Mouse (Mus musculus) frontal cortex, postnatal 14 days (tissue): ENCODE data around the gene Mgat4a.
"Not testable (repeated sequence)": the region's sequence is repeated elsewhere in the genome, so short reads cannot be mapped to it uniquely, and the experiment has no call there.

Source experiments
- DNase-seq, 2 experiments: peaks; one replicate each; pipeline ENCODE4 v3.0.0; 2022; ENCODE audit warnings: low spot score in 2 of 2

Gene Mgat4a

DNA sequence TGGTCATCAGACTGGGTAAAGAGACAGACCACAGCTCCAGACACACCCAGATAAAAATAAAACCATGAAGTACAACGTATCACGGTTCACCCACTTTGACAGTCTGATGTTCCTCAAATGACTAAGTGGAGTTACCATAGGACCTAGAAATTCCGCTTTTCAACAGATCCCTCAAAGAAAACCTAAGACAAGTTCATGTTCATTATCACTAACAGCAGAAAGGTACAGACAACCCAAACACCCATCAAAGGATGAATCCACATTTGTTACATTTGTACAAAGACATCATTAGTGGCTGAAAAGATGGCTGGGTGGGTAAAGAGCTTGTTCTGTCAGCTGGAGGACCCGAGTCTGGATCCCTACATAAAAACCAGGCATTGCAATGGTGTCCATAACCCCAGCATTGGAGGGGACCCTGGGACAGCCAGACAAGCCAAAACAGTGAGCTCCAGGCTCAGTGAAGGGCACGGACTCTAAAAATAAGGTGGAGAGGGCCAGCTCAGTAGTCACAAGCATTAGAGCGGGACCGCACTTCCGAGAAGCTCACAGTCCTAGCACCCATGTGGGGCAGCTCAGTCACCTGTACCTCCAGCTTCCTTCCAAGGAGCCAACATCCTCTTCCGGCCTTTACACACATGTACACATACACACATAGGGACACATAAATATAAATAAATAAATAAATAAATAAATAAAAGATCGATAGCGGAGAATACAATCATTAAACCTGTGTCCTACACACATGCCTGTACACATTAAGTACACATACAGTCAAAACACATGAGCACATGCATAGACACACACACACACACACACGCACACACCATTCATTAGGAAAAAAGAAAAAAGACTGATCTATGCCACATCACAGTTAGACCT lies 8.9 kb downstream of the Mgat4a start:
- no peak for DNase-seq

DNA sequence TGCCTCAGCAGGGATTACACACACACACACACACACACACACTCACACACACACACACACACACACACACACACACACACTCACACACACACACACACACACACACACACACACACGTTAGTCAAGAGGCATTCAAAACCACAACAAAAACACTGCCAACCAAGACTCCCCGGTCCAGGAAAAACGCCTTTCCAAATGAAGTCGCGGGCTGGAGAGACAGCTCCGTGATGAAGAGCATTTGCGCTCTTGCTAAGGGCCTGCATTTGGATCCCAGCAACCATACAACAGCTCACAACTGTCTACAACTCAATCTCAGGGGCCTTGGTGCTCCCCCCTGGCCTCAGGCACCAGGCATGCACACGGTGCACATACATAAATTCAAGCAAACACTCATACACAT lies 10.8 kb downstream of the Mgat4a start:
- no peak for DNase-seq

DNA sequence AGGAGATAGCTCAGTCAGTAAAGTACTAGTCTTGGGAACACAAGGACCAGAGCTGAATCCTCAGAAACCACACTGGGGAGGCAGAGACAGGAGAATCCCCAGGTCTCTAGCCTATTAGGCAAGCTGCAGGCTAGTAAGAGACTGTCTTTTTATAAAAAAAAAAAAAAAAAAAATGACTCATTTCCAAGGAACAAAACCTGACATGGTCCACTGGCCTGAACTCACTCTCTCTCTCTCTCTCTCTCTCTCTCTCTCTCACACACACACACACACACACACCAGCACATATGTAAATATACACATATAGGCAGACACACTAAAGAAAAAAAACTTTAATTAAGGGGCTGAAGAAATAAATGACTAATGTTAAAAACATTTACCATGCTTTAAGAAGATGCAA lies 14.6 kb downstream of the Mgat4a start:
- no peak for DNase-seq

DNA sequence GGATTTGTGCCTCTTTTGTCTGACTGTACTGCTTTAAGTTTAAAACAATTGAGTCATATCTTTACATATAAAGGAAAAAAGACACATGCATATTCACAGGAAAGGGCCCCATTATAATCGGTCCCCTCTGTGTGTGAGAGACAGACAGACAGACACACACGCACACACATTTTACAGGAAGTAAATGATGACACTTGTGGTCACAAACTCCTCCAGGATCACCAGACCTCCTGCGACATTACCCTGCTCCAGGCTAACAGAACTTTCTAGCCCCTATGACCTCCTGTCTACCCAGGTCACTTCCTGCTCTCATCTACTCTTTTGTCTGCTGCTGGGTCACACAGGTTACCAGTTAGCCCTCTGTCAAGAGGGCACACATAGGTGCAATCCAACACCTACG lies 16.1 kb downstream of the Mgat4a start:
- no peak for DNase-seq

DNA sequence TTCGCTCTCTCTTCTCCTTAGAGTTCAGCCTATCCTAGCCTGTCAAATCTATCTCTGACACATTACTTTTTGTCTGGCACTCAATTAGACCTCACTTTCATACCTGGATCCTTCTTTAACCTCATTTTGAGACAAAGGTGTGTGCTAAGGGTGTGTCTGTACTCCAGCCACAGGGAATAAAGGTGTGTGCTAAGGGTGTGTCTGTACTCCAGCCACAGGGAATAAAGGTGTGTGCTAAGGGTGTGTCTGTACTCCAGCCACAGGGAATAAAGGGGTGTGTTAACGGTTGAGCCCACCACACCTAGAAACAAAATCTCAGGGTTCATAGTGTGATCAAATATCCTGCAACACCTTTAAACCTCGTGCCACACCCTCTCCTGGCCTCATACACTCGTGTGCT lies 16.7 kb downstream of the Mgat4a start:
- DNase-seq = not testable (repeated sequence)

DNA sequence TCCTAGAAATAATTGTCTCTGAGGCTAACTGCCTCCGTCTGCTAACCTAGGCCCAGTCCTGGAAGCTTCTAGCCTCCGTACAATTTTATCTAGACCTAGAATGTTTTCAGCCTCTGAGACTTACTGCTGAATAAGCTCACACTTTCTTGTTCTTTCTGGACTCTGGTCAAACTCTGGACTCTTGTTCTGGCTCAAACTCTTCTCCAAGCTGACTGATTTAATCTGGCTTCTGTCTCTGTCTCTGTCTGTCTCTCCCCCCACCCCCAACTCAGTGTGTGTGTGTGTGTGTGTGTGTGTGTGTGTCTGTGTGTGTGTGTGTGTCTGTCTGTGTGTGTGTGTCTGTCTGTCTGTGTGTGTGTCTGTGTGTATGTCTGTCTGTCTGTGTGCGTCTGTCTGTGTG lies 17.3 kb downstream of the Mgat4a start:
- DNase-seq = not testable (repeated sequence)

DNA sequence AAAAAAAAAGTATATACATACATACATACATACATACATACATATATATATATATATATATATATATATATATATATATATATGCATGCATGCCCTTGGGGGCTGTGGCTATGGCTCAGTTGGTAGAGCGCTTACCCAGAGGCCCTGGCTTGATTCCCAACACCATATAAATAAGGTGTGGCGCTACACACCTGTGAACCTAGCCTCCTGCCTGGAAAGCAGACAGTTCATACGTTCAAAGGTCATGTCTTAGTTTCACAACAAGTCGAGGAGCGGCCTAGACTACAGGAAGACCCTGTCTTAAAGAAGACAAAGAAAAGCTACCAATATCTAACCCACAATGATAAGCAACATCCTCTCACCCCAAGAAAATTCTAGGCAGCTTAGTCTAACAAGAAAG lies 18.7 kb downstream of the Mgat4a start:
- DNase-seq = no peak

DNA sequence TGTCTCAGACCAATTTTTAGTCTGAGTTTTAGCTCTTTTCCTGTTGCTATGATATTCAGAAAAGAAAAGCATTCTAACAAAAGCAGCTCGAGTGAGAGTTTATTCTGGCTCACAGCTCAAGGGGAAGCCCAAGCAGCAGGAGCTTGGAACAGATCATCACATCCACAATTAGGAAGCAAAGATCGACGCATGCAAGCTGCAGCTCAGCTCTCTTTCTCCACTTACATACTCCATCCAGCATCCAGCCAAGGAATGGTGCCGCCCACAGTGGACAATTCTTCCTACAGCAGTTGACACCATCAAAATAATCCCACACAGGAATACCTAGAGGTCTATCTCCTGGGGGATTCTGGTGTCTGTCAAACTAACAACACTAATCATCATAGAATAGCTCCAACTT lies 22.0 kb downstream of the Mgat4a start:
- no peak for DNase-seq

DNA sequence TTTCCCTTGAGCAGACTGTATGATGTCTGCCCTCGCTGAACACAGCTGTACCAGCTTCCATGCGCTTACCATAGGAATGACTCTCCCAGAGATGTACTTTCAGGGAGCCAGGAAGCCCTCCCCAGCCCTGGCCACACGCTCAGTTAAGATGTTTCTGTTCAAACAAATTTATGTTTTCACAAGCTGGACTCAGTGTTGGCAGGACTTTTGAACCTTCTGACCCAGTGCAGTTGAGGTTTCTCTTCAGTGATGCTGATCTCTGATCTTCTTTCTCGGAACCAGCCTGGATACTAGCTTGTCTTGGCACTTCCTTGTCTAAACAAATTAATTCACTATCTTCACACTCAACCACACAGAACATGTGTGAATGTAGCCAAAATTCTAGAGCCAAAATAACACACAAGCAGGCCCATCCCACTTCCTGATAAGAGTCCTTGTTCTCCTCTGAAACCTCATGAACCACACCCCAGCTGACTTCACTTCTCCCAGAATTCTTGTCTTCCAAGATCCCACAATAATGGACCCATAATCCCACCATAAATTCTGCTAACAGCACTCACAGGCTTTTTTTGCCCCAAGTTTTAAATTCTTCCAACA lies 22.6 kb downstream of the Mgat4a start:
- DNase-seq = no peak

DNA sequence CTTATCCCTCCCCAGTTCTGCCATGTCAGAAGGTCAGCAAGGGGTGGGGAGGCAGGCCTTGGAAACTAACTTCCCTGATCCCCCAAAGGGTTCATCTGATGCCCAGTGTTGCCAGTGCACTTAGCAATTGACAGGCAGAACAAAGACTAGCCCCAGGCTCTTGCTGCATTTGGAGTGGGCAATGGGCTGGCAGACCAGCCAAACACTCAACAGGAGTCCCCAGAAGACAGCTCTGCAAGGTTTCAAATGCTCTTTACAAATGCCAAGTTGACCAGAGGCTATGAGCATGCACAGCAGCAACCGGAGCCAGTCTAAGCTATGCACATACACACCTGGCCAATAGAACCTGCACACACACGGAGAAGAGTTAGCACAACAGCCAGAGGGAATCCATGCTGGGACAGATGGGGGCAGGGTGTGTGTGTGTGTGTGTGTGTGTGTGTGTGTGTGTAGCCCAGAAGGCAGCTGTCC lies 27.8 kb downstream of the Mgat4a start:
- no peak for DNase-seq

DNA sequence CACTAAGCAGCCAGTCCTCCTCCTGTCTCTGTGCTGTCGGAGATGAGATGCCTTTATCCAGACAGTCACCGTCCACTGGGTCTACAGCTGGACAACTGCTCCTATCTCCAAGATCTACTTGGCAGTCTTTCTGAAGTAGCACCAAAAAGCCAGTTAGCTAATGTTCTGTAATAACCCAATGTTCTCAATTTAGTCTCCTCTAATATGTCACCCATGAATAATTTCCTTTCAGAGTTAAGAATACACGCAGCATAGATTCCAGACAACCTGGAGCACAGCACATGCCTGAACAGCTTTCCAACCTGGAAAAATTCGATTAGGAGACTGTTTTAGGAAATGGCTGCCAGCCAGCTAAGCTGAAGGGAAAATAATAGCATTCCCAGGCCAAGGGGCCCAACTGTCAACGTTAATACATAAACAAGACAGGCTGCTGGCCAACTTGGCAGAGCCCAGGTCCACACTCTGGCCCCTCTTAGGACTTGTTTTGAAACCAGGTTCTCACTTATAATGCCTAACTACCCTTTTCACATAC lies 28.6 kb downstream of the Mgat4a start:
- DNase-seq = no peak

DNA sequence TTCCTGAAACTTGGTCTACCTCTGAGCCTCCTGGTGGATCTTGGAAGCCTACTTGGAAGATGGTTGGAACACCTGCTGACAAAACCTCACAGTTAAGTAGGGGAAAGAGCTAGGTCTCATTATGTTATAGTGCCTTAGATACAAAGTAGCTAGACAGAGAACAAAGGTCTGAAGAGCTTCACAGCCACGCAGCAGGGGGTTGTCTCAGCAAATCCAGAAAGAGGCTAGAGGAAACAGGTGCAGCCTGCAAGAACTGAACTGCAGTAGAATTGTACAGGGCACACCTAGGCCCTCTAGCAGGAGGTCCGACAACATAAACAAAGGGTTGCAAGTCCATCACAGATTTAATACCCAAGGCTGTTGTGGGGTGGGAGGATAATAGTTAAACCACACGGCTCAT lies 30.6 kb downstream of the Mgat4a start:
- no peak for DNase-seq

DNA sequence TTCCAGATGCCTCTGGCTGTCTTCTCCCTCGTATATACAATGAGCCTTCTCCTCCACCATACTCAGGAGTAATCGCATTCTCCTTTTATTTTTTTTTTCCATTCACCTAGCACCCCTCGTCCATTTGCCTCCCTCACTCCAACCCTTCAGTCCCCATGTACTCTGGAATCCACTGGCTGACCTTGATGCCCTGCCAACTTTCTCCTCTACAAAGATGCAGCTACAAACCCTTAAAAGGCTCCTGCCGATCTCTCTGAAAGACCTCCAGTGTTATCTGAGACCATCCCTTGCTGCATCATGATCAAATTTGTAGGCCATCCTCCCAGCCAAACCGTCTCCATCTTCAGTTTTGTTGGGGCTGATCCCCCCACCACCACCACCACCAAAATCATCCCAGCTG lies 31.4 kb downstream of the Mgat4a start:
- DNase-seq = no peak

DNA sequence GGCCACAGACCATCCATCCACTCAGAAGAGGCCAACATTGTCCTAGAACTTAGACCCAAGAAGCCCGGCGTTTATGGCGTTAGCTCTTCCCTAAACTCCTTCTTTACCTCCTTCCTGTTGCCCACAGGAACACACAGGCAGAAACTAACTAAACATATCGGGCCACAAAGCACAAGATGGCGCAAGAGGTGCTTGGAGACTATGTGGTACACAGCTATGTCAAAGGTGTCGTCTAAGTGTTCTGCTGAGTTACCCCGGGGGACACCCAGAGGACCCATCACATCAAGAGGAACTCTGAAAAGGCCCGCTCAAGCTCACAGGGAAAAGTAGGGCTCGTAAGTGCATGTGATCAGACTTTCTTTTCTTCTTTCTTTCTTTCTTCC lies 35.5 kb downstream of the Mgat4a start:
- no peak for DNase-seq

DNA sequence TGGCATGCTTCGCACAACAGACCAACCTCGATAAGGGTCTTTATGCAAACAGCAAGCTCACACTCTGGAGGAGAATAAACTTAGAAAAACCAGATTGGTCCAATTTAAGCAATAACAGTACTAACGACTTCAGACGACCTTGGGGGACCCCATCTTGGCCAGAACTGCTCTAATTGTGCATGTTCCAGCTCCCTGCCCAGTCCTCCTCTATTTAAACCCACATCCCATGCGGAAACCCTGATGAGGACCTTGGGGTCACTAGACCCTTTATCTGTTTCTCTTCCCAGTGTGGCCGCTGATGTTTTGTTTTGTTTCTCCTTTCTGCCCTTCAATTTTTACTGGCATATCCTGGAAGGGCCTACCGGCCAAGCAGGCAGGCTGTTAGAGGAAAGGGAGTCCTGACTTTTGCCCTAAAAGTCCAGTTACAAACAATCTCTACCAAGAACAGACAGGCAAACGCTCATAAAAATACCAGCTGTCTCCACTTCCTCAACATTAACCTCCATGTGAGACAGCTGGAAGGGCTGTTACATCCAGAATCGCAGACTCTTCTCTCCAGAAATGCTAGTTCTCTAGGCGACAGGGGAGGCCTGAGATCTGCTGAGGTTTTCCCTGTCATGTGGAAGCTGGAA lies 36.0 kb downstream of the Mgat4a start:
- DNase-seq = no peak

DNA sequence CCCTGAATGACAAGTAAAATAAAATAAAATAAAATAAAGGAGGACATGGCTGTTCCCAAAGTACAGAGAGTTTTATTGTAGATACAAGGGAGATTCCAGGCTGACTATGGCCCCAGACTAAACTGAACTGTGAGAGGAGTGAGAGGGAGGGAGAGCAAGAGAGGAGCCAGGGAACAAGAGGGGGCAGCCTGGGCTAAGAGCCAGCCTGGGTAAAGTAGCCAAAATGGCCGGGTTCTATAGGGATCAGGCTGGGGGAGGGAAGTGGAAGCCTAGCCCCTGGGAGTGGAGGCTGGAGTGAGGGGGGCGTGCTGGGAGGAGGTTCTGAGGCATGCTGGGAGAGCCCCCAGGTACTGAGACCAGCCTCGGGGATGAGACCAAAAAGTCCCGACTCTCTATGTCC lies 37.2 kb downstream of the Mgat4a start:
- DNase-seq = no peak

DNA sequence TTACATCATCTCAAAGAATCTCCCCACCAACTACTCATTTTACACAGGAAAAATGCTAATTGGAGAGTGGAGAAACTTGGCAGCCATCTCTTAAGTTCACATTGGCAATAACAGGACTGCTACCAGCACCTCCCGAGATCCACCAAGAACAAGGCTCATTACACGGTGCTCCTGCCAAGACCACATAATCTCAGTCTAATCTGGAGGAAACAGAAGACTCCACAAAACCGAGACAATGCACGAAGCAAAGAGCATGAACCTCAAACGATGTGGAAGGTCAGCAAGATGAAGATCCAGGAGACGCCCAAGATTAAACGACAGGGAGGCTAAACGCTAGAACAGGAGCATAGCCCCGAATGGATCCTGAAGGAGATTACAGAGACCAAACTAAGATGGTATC lies 38.5 kb downstream of the Mgat4a start:
- no peak for DNase-seq

DNA sequence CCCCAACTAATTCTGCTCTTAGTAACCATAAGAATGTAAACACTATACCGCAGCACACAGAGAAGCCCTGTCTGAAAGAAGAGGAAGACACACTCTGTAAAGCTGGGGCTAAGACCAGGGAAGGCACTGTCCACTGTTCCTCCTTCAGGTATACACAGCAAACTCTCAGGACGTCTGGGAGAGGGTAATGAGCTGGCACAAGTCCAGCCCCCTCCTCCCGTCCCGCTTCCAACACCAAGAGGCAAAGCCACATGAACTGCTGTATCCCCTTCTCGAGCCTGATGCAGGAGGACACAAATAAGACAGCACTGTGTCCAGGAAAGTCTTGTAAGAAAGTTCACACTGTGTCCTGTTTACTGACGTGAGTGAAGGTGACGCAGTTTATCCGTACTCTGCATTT lies 40.1 kb downstream of the Mgat4a start:
- DNase-seq = no peak

DNA sequence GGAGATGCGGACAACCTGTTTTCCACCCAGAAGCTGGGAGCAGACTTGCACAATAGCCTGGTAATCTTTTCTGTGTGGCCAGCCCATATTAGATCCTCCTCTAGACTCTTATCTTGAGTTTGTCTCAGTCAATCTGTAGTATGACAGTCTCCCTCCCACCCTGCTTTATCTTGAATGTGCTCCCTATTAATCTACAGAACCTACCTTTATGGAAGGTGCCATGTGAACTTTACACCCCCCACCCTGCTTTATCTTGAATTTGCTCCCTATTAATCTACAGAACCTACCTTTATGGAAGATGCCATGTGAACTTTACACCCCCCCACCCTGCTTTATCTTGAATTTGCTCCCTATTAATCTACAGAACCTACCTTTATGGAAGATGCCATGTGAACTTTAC lies 41.4 kb downstream of the Mgat4a start:
- DNase-seq = not testable (repeated sequence)

DNA sequence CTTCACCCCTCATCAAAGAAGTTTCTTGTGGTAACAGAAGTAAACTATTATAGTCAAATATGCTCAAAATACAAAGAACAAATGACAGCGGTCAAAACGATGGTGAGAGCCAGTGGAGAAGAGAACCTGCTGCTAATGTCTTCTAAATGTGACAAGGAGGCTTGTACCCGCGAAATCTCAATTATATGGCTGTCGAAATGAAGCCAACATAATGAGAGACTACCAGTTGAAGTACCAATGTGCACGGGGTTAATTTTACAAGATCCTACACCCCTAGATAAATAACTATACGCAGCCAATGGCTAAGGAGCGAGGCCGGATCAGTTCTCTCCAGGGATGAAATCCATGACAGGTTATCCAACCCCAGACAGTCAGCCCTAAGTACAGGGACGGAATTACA lies 41.9 kb downstream of the Mgat4a start:
- no peak for DNase-seq

DNA sequence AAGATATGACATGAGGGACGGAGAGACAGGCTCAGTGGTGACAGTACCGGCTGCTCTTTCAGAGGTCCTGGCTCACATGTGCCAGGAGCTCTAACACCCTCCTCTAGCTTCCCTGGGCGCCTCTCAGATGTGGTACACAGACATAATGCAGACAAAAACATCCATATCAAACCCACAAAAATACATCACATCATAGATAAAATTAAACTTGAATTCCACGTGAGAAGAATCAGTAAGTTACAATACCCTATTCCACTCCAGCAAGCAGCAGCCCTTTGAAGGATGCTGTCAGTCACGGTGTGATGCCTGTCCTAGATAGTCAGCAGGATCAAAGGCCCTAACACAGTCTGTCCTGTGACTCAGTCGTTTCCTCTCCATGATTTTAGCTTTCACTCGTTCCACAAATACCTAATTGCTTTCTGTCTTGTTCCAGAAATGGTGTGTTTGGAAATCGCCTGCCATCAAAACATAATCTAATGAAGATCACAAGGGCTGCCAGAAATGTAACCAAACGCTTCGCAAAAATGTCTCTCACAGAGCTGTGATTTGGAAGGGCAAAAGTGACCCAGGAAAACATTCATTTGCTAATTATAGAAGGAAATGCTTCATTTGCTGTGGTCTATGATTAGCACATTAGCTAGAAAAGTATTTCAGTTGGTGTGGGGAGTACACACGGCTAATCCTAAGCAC lies 44.1 kb downstream of the Mgat4a start:
- DNase-seq = no peak

DNA sequence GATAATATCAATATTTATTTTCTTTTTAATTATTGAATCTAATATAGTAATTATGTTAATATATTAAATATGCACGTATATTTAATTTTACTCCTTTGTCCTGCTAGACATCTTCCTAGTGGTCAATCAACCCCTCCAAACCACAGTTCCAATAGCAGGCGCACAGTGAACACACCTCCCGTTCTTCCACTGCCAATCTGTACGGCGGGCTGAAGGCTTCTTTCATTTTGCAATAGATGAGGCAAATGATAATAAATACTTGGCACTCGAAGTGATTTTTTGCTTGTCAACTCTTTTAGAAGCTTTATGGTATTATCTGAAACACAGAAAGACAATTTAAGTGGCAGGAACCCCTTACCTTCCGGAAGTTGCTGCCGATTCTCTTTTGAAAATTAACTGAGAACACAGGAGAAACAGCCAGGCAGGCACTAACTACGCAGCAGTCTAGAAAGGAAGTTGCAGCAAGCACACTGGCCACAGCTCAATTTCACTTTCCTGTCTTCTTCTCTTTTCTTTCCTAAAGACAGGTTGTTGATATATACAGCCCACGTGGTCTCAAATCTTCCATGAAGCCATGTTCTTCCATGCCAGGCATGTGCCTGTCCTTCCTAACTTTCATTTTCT lies 45.0 kb downstream of the Mgat4a start:
- no peak for DNase-seq
